10 mouse cellular contexts compared by ENCODE assay signal in the genomic region with DNA sequence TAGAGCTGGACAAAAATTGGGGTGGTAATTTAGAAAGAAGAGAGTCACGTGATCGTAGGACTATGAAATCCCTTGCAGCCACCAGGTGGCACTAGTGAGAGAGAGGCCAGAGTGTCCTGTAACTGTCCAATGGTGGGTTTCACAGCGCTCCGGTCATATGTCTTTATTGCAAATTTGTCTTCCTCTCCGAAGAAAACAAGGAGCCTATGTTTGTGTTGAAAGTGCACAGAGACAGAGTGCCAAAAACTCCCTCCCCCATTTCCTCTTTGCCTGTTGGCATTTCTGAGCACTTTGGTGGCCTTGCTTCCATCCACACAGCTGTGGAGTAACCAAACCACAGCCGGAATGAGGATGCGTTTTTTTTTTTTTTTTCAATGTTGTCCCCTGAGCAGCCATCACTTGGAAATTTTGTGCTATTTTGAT. TPM values are rescaled to one million over a fixed set of nuclear protein-coding genes. Genes with fewer than 3 reads are reported as not detected.
DNase-seq lines count a peak whose midpoint lies in the region; ATAC-seq and TF ChIP-seq lines count a peak whose summit lies in the region.
"Had no signal": no experiment of that assay in that cellular context is flagged by ENCODE, and none has a peak within 500 bp of the region (broad histone marks: within the 10 kb centered on the region; RNA-seq: fewer than 3 reads in every experiment).

No protein-coding gene starts in this region.

- H3ac ChIP-seq in myocyte (ENCODE audit: control insufficient read depth, insufficient read length) = no peak overlapping the region

- no peaks in the 10 kb centered on the region for H3K4me1 ChIP-seq in hindbrain, embryonic 11.5 days (replicated peaks; ENCODE audit: control insufficient read depth, insufficient read depth, low read length)
- H3K4me1 ChIP-seq in hindbrain, embryonic 13.5 days (replicated peaks) = no peaks in the 10 kb centered on the region
- H3K4me1 ChIP-seq: embryonic facial prominence, embryonic 12.5 days; limb, embryonic 15.5 days had no signal

- peak; percentile 82 for TF ChIP-seq CTCF in layer of hippocampus, adult 2 months (conservative IDR thresholded peaks at IDR 0.05)

- H3K36me3 ChIP-seq in hindbrain, embryonic 11.5 days (ENCODE audit: control insufficient read depth, insufficient read depth, low read length) = no peaks in the 10 kb centered on the region
- H3K36me3 ChIP-seq in hindbrain, embryonic 13.5 days = no peaks in the 10 kb centered on the region
- no peaks in the 10 kb centered on the region for H3K36me3 ChIP-seq in myocyte (ENCODE audit: control insufficient read depth, insufficient read depth)
- H3K36me3 ChIP-seq: embryonic facial prominence, embryonic 12.5 days; limb, embryonic 15.5 days had no signal

- H3K9ac ChIP-seq in hindbrain, embryonic 11.5 days (ENCODE audit: low read depth, low read length) = no peak overlapping the region
- H3K9ac ChIP-seq in hindbrain, embryonic 13.5 days = no peak overlapping the region
- H3K9ac ChIP-seq: embryonic facial prominence, embryonic 12.5 days; limb, embryonic 15.5 days had no signal

- H3K79me2 ChIP-seq in myocyte (ENCODE audit: control insufficient read depth, insufficient read depth) = no peaks in the 10 kb centered on the region

- WGBS in hindbrain, embryonic 11.5 days = 68% methylated on average over 7 of the region's 7 CpGs
- WGBS in hindbrain, embryonic 13.5 days = 78% methylated on average over 7 of the region's 7 CpGs

- DNase-seq in hindbrain, embryonic 11.5 days (ENCODE audit: low spot score) = peak; percentile 57
- DNase-seq in CD4-positive helper T cell, adult 2 months (ENCODE audit: low read depth, low spot score) = peak; percentile 33
- peak; percentile 55 to 85 for DNase-seq in adrenal gland, adult (ENCODE audit: inconsistent age in 2 of 2, low spot score in 1 of 2)
- peak; percentile 46 for DNase-seq in embryo, embryonic 10.5 days (ENCODE audit: low spot score)
- DNase-seq in layer of hippocampus, adult 2 months (ENCODE audit: low spot score in 2 of 2) = peak in 1 of 2 experiments; percentile 37
- DNase-seq in thymus, postnatal 4 days = peak; percentile 72

- no peak overlapping the region for H3K4me2 ChIP-seq in hindbrain, embryonic 11.5 days (replicated peaks; ENCODE audit: low read depth, low read length)
- no peak overlapping the region for H3K4me2 ChIP-seq in hindbrain, embryonic 13.5 days
- H3K4me2 ChIP-seq in myocyte (ENCODE audit: low read depth) = no peak overlapping the region
- H3K4me2 ChIP-seq: embryonic facial prominence, embryonic 12.5 days; limb, embryonic 15.5 days had no signal

- TF ChIP-seq POLR2A in myocyte (IDR thresholded peaks at IDR 0.05; ENCODE audit: insufficient read length, low read depth) = no peak

- H3K9me3 ChIP-seq in hindbrain, embryonic 11.5 days (ENCODE audit: control insufficient read depth, low read length) = no peaks in the 10 kb centered on the region
- no peaks in the 10 kb centered on the region for H3K9me3 ChIP-seq in hindbrain, embryonic 13.5 days
- H3K9me3 ChIP-seq: embryonic facial prominence, embryonic 12.5 days; limb, embryonic 15.5 days had no signal

- no peak for ATAC-seq in hindbrain, embryonic 11.5 days (ENCODE audit: low FRiP score)
- ATAC-seq in hindbrain, embryonic 13.5 days (ENCODE audit: low FRiP score) = no peak

- H3K4me3 ChIP-seq in hindbrain, embryonic 11.5 days (ENCODE audit: low read depth, low read length) = no peak overlapping the region
- no peak overlapping the region for H3K4me3 ChIP-seq in hindbrain, embryonic 13.5 days
- H3K4me3 ChIP-seq in layer of hippocampus, adult 2 months = no peak overlapping the region
- H3K4me3 ChIP-seq in myocyte = no peak overlapping the region
- H3K4me3 ChIP-seq: embryonic facial prominence, embryonic 12.5 days; limb, embryonic 15.5 days had no signal

- H3K27me3 ChIP-seq in hindbrain, embryonic 11.5 days (ENCODE audit: control insufficient read depth, insufficient read depth, low read length) = no peaks in the 10 kb centered on the region
- no peaks in the 10 kb centered on the region for H3K27me3 ChIP-seq in hindbrain, embryonic 13.5 days
- no peaks in the 10 kb centered on the region for H3K27me3 ChIP-seq in myocyte (ENCODE audit: control insufficient read depth, insufficient read depth, insufficient read length)
- H3K27me3 ChIP-seq: embryonic facial prominence, embryonic 12.5 days; limb, embryonic 15.5 days had no signal

- no peak overlapping the region for H3K27ac ChIP-seq in hindbrain, embryonic 11.5 days (ENCODE audit: low read depth, low read length)
- no peak overlapping the region for H3K27ac ChIP-seq in hindbrain, embryonic 13.5 days
- H3K27ac ChIP-seq in layer of hippocampus, adult 2 months = no peak overlapping the region
- H3K27ac ChIP-seq: embryonic facial prominence, embryonic 12.5 days; limb, embryonic 15.5 days had no signal

TF ChIP-seq in myocyte, 11 proteins besides CTCF, POLR2A, EP300 and RAD21:
- no peak for TF ChIP-seq SRF (IDR thresholded peaks at IDR 0.05; ENCODE audit: control insufficient read depth, insufficient read length, low read depth)
- peak; percentile 83 for TF ChIP-seq USF1 (IDR thresholded peaks at IDR 0.05; ENCODE audit: low read depth)

RNA-seq across cellular contexts. Expression of a gene that starts 36.7 kb away (rescaled TPM):
- 23.1 and 23.2 TPM in 2 replicates for polyA plus RNA-seq in hindbrain, embryonic 11.5 days (2014; fragmentation: Nextera tagmentation; extraction: Ambion mirVana)
- polyA plus RNA-seq in hindbrain, embryonic 13.5 days (2015; fragmentation: Nextera tagmentation; extraction: Ambion mirVana) = 59.5 and 60.1 TPM in 2 replicates
- total RNA-seq in layer of hippocampus, adult 2 months (2021) = 100 to 1,000 TPM; 230 to 241 TPM
- 5.4 TPM for polyA plus RNA-seq in myocyte (2012; fragmentation: generic; extraction: Trizol)
